Mouse (Mus musculus) CD4-positive, CD25-positive, alpha-beta regulatory T cell, adult 2 months (primary cell): ENCODE data around the gene Rab6a.

Source experiments
- DNase-seq: peaks from one replicate; pipeline ENCODE4 v3.0.0-alpha.2; 2012; ENCODE audit warnings: low read depth, low spot score

Rab6a gene

GRCm38 (mm10) chr7:100681132-100681531 is 73.9 kb downstream of the Rab6a start:
- DNase-seq: no peak

DNA sequence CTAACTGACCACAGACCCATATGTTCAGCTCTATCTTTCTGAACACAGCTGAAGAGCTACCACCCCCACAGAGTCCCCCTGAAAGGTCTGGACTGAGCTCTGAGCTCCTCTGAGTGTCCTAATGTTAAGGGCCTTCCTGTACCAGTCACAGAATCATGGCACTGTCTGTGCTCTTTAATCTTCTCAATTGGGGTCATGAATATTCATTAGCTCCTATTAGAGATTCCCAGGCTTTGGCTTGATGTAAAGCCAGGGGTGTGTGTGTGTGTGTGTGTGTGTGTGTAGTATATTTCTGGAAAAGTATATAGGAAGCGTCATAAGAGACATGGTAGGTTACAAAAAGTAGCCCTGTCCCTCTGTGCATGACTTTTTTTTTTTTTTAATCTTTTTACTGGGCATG is 76.0 kb downstream of the Rab6a start:
- DNase-seq: no peak

GRCm38 (mm10) chr7:100684081-100684480 is 76.9 kb downstream of the Rab6a start:
- DNase-seq: no peak

DNA sequence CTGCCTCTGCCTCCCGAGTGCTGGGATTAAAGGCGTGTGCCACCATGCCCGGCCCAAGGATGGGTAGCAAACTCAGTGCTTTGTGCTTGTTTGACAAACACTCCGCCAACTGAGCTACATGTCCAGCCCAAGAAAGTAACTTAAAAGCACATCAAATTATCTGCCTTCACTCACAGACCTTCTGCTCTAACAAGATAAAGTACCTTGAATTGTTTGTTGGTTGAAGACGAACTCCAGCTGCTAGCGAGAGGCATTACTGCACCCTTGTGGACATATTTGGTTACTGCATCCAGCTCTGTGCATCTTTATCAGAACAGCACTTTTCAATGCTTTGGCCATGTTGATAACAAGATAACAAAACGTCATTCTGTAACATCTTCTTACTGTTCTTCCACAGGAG is 77.3 kb downstream of the Rab6a start:
- peak; percentile 81 for DNase-seq

DNA sequence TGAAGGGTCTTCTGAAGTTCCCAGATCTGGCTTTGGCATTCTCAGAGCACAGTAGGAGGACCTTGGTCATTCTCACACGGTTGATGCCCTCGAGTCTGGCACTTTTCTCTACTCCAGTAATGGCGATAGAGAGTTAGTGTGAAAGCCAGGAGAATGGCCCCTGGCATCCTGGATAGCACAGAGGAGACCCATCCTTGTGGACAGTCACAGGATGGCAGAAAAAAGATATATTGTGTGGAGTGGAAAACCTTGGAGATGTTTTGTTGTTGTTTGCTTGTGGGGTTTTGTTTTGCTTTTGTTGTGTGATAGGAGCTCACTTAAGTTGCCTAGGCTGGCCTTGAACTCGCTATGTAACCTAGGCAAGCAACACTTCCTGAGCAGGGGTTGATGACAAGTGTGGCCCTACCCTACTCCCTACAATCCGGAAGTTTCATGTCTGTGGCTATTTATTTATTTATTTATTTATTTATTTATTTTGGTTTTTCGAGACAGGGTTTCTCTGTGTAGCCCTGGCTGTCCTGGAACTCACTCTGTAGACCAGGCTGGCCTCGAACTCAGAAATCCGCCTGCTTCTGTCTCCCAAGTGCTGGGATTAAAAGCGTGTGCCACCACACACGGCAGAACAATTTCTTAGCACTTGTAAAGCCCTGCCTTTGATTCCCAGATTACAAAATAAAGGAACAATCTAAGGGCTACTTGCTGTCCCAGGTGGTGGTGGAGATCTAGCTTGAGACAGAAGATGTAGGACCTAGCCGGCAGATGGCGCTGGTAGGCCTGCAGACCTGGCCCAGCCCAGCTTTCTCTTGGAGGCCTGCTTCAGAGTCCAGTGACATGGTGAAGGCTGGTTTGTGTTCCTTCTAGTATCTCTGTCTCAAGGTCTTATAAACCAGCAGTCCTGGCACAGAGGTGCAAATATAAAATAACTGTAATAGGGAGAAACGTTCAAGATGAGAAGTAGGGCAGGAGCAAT is 78.1 kb downstream of the Rab6a start:
- DNase-seq: peak; percentile 86

DNA sequence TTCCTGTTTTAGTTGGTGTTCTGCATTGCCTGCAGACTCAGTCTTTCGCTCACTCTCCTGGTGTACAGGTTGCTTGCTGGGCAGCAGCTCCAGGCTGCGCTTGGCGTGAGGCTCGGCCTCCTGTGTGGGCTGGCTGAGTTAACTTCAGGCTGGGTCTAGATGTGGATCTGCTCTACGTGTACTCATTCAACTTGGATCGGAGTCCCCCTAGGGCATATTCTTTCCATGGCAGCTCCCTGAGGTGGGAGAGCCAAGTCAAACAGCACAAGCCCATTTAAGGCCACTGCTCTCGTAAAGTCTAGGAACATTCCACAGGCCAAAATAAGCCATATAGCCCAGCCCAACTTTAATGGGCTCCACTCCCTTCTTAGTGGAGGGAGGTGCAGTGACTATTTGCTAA is 81.3 kb downstream of the Rab6a start:
- no peak for DNase-seq
